Mouse (Mus musculus): ENCODE data around the gene Hsd17b1. TPM values are rescaled to one million over a fixed set of nuclear protein-coding genes. Genes with fewer than 3 reads are reported as not detected.

The Hsd17b1 gene
- polyA plus RNA-seq, 1 experiment from 2014 or later = 0.16 TPM

DNA sequence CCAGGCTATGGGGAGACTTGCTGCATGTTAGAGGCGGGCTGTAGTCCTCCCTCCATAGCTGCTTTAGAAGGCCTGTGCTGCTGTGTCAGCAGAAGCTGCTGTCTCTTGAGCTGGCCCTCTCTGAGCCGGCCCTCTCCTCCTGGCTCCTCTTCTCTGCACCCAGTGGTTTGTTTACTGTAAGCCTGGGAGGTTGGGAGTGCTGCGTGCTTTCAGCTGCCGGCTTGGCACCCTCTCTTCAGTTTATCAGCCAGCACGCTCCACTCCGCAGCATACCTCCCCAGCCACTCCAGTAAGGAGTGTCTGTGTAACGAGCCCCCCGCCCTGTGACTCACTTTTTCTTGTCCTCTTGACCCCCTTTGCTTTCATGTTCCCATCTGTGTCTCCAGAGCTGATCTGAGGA is 21.3 kb upstream of the Hsd17b1 start:
- peaks cover 63% of the 10 kb centered on the region for H3K4me1 ChIP-seq (ENCODE audit: control insufficient read depth, insufficient read depth, low read length)
- peak; percentile 64 for ATAC-seq
- H3K27me3 ChIP-seq (replicated peaks; ENCODE audit: control insufficient read depth, insufficient read depth, low read length) = no peaks in the 10 kb centered on the region
- H3K9me3 ChIP-seq (ENCODE audit: control insufficient read depth, low read length) = no peaks in the 10 kb centered on the region
- H3K36me3 ChIP-seq (ENCODE audit: control insufficient read depth, insufficient read depth, low read length) = no peaks in the 10 kb centered on the region; the same call in 1 of the 2 replicates
- H3K27ac ChIP-seq (ENCODE audit: low read length) = peak overlapping the region; percentile 85
- H3K9ac ChIP-seq (ENCODE audit: low read depth, low read length) = peak overlapping the region; percentile 49; the same call in 1 of the 2 replicates
- 13% methylated on average over 8 of the region's 8 CpGs for WGBS
- 0 out of 2 replicates have a peak overlapping the region, but pooled peaks have one; percentile 19 for H3K4me2 ChIP-seq (ENCODE audit: low read depth, low read length)
- no peak overlapping the region for H3K4me3 ChIP-seq (ENCODE audit: low read length)

GRCm38 (mm10) chr11:101057860-101058259 is 20.4 kb upstream of the Hsd17b1 start:
- Histone ChIP-seq H3K4me3 (ENCODE audit: low read length) (no peak overlapping the region), H3K4me2 (ENCODE audit: low read depth, low read length) (0 out of 2 replicates have a peak overlapping the region, but pooled peaks have one; percentile 19), H3K9ac (ENCODE audit: low read depth, low read length) (peak overlapping the region; percentile 49; the same call in 1 of the 2 replicates), H3K36me3 (ENCODE audit: control insufficient read depth, insufficient read depth, low read length) (no peaks in the 10 kb centered on the region; the same call in 1 of the 2 replicates), H3K4me1 (ENCODE audit: control insufficient read depth, insufficient read depth, low read length) (peaks cover 70% of the 10 kb centered on the region), H3K9me3 (ENCODE audit: control insufficient read depth, low read length) (no peaks in the 10 kb centered on the region), H3K27ac (ENCODE audit: low read length) (peak overlapping the region; percentile 89), H3K27me3 (replicated peaks; ENCODE audit: control insufficient read depth, insufficient read depth, low read length) (no peaks in the 10 kb centered on the region)
- ATAC-seq = no peak
- WGBS = 23% methylated on average over 5 of the region's 5 CpGs

DNA sequence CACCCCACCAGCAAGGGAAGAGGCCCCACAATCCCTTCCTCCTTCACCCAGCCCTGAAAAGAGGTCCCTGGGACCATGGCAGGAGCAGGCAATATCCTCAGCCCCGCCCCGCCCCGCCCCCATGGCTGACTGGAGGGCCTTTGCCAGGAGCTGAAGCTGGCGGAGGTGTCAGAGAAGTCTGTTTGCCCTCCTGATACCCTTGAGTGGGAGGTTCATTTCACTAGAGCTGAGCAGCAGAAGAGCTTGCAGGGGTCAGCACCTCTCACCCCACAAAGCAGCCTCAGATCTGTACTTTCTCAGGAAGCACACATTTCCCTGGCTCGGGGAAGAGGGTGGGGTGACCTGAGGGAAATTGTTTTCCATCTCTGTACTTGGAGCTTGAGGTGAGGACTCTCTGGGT is 19.5 kb upstream of the Hsd17b1 start:
- peak; percentile 25 for ATAC-seq

GRCm38 (mm10) chr11:101059473-101059872 is 18.7 kb upstream of the Hsd17b1 start:
- 78% methylated on average over 10 of the region's 10 CpGs for WGBS

More for the DNA sequence above, 19.5 kb upstream of the Hsd17b1 start:
- 54% methylated on average over 5 of the region's 5 CpGs for WGBS
- Histone ChIP-seq H3K27me3 (replicated peaks; ENCODE audit: control insufficient read depth, insufficient read depth, low read length) (no peaks in the 10 kb centered on the region), H3K4me1 (ENCODE audit: control insufficient read depth, insufficient read depth, low read length) (peaks cover 79% of the 10 kb centered on the region), H3K4me2 (ENCODE audit: low read depth, low read length) (no peak overlapping the region), H3K4me3 (ENCODE audit: low read length) (no peak overlapping the region), H3K9ac (ENCODE audit: low read depth, low read length) (peak overlapping the region; percentile 31; the same call in 1 of the 2 replicates), H3K36me3 (ENCODE audit: control insufficient read depth, insufficient read depth, low read length) (no peaks in the 10 kb centered on the region; the same call in 1 of the 2 replicates), H3K9me3 (ENCODE audit: control insufficient read depth, low read length) (no peaks in the 10 kb centered on the region), H3K27ac (ENCODE audit: low read length) (peak overlapping the region; percentile 89)

DNA sequence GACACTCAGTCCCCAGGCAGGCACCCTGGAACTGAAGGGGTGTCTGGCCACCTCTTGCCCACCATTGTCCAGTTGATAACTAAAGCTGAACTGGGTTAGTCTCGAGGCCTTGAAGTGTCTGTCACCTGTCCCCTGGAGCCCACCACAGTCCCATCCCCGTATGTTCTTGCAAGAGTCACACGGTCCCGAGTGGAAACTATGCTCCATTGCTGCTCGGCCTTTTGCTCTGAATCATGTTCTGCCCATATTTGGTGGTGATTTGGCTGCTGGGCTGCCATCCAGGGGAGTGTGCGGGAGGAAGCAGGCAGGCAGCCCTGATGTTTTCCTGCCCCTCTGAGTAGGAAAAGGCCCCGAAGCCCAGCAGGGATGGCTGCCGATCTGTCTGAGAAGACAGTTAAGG is 18.1 kb upstream of the Hsd17b1 start:
- 43% methylated on average over 8 of the region's 8 CpGs for WGBS
- H3K9ac ChIP-seq (ENCODE audit: low read depth, low read length) = peak overlapping the region; percentile 54

More at GRCm38 (mm10) chr11:101059473-101059872, 18.7 kb upstream of the Hsd17b1 start:
- H3K4me1 ChIP-seq (ENCODE audit: control insufficient read depth, insufficient read depth, low read length) = peaks cover 86% of the 10 kb centered on the region
- ATAC-seq = no peak
- no peak overlapping the region for H3K4me3 ChIP-seq (ENCODE audit: low read length)
- H3K9ac ChIP-seq (ENCODE audit: low read depth, low read length) = 0 out of 2 replicates have a peak overlapping the region, but pooled peaks have one; percentile 21
- H3K27me3 ChIP-seq (replicated peaks; ENCODE audit: control insufficient read depth, insufficient read depth, low read length) = no peaks in the 10 kb centered on the region
- peak overlapping the region; percentile 89 for H3K27ac ChIP-seq (ENCODE audit: low read length)
- H3K9me3 ChIP-seq (ENCODE audit: control insufficient read depth, low read length) = no peaks in the 10 kb centered on the region
- H3K36me3 ChIP-seq (ENCODE audit: control insufficient read depth, insufficient read depth, low read length) = no peaks in the 10 kb centered on the region; the same call in 1 of the 2 replicates
- H3K4me2 ChIP-seq (ENCODE audit: low read depth, low read length) = no peak overlapping the region

GRCm38 (mm10) chr11:101061049-101061448 is 17.2 kb upstream of the Hsd17b1 start:
- no peak overlapping the region for H3K4me2 ChIP-seq (ENCODE audit: low read depth, low read length)
- WGBS = 78% methylated on average over 5 of the region's 5 CpGs
- no peaks in the 10 kb centered on the region for H3K27me3 ChIP-seq (replicated peaks; ENCODE audit: control insufficient read depth, insufficient read depth, low read length)
- H3K9ac ChIP-seq (ENCODE audit: low read depth, low read length) = no peak overlapping the region
- H3K36me3 ChIP-seq (ENCODE audit: control insufficient read depth, insufficient read depth, low read length) = no peaks in the 10 kb centered on the region
- ATAC-seq = no peak
- H3K9me3 ChIP-seq (ENCODE audit: control insufficient read depth, low read length) = no peaks in the 10 kb centered on the region
- H3K4me1 ChIP-seq (ENCODE audit: control insufficient read depth, insufficient read depth, low read length) = peaks cover 80% of the 10 kb centered on the region
- no peak overlapping the region for H3K4me3 ChIP-seq (ENCODE audit: low read length)
- H3K27ac ChIP-seq (ENCODE audit: low read length) = peak overlapping the region; percentile 89

More for the DNA sequence above, 18.1 kb upstream of the Hsd17b1 start:
- Histone ChIP-seq H3K27me3 (replicated peaks; ENCODE audit: control insufficient read depth, insufficient read depth, low read length) (no peaks in the 10 kb centered on the region), H3K27ac (ENCODE audit: low read length) (peak overlapping the region; percentile 89), H3K36me3 (ENCODE audit: control insufficient read depth, insufficient read depth, low read length) (no peaks in the 10 kb centered on the region), H3K4me2 (ENCODE audit: low read depth, low read length) (no peak overlapping the region), H3K4me3 (ENCODE audit: low read length) (no peak overlapping the region), H3K9me3 (ENCODE audit: control insufficient read depth, low read length) (no peaks in the 10 kb centered on the region), H3K4me1 (ENCODE audit: control insufficient read depth, insufficient read depth, low read length) (peaks cover 88% of the 10 kb centered on the region)
- no peak for ATAC-seq

- Histone ChIP-seq H3K9me3 (ENCODE audit: control insufficient read depth, low read length) (no peaks in the 10 kb centered on the region), H3K27me3 (replicated peaks; ENCODE audit: control insufficient read depth, insufficient read depth, low read length) (no peaks in the 10 kb centered on the region), H3K27ac (ENCODE audit: low read length) (peak overlapping the region; percentile 99), H3K36me3 (ENCODE audit: control insufficient read depth, insufficient read depth, low read length) (no peaks in the 10 kb centered on the region), H3K4me1 (ENCODE audit: control insufficient read depth, insufficient read depth, low read length) (peaks cover 75% of the 10 kb centered on the region), H3K4me2 (ENCODE audit: low read depth, low read length) (no peak overlapping the region), H3K9ac (ENCODE audit: low read depth, low read length) (peak overlapping the region; percentile 61; the same call in 1 of the 2 replicates), H3K4me3 (ENCODE audit: low read length) (no peak overlapping the region)
- no peak for ATAC-seq
- WGBS = 74% methylated on average over 12 of the region's 12 CpGs
These were observed 15.9 kb upstream of the Hsd17b1 start for GRCm38 (mm10) chr11:101062165-101062884.

- H3K4me3 ChIP-seq (ENCODE audit: low read length) = no peak overlapping the region
- H3K9ac ChIP-seq (ENCODE audit: low read depth, low read length) = peak overlapping the region; percentile 61
- no peaks in the 10 kb centered on the region for H3K27me3 ChIP-seq (replicated peaks; ENCODE audit: control insufficient read depth, insufficient read depth, low read length)
- WGBS = 57% methylated on average over 14 of the region's 14 CpGs
- H3K27ac ChIP-seq (ENCODE audit: low read length) = peak overlapping the region; percentile 99
- H3K4me2 ChIP-seq (ENCODE audit: low read depth, low read length) = 0 out of 2 replicates have a peak overlapping the region, but pooled peaks have one; percentile 0
- H3K36me3 ChIP-seq (ENCODE audit: control insufficient read depth, insufficient read depth, low read length) = no peaks in the 10 kb centered on the region
- H3K9me3 ChIP-seq (ENCODE audit: control insufficient read depth, low read length) = no peaks in the 10 kb centered on the region
- H3K4me1 ChIP-seq (ENCODE audit: control insufficient read depth, insufficient read depth, low read length) = peaks cover 69% of the 10 kb centered on the region
- peak; percentile 49; the same call in 1 of the 2 replicates for ATAC-seq
These were observed 15.1 kb upstream of the Hsd17b1 start for GRCm38 (mm10) chr11:101062971-101063675.

GRCm38 (mm10) chr11:101063676-101064327 is 14.4 kb upstream of the Hsd17b1 start:
- Histone ChIP-seq H3K36me3 (ENCODE audit: control insufficient read depth, insufficient read depth, low read length) (no peaks in the 10 kb centered on the region), H3K27ac (ENCODE audit: low read length) (peak overlapping the region; percentile 99), H3K27me3 (replicated peaks; ENCODE audit: control insufficient read depth, insufficient read depth, low read length) (no peaks in the 10 kb centered on the region), H3K9ac (ENCODE audit: low read depth, low read length) (peak overlapping the region; percentile 61), H3K9me3 (ENCODE audit: control insufficient read depth, low read length) (no peaks in the 10 kb centered on the region), H3K4me2 (ENCODE audit: low read depth, low read length) (peak overlapping the region; percentile 29; the same call in 1 of the 2 replicates), H3K4me3 (ENCODE audit: low read length) (no peak overlapping the region), H3K4me1 (ENCODE audit: control insufficient read depth, insufficient read depth, low read length) (peaks cover 62% of the 10 kb centered on the region)
- peak; percentile 81 for ATAC-seq
- 17% methylated on average over 12 of the region's 12 CpGs for WGBS
